Mouse (Mus musculus) kidney, adult 2 months (tissue): ENCODE results near the gene Olfr412.

Source experiments
- CTCF ChIP-seq: fragments of 200-500 bp; conservative IDR thresholded peaks from 2 replicates; pipeline ENCODE4 v1.5.1; 2011; ENCODE audit warnings: low read depth, mild to moderate bottlenecking, control low read depth, low read length, moderate library complexity, mixed read lengths; ENCODE audit not compliant: insufficient read depth, insufficient read length
- POLR2A ChIP-seq: fragments of 200-500 bp; IDR thresholded peaks from one replicate; pipeline ENCODE4 v1.6.1; 2011; ENCODE audit warnings: low read depth, low read length, control low read depth

GRCm38 (mm10) chr11:74415736-74416135, 53.9 kb downstream of the Olfr412 start:
- TF ChIP-seq CTCF: no peak
- no peak for TF ChIP-seq POLR2A
